Mouse (Mus musculus) kidney, embryonic 14.5 days (tissue): ENCODE results near the gene Trim43a. TPM values are rescaled to one million over a fixed set of nuclear protein-coding genes. Genes with fewer than 3 reads are reported as not detected.

ENCODE experiments used
- polyA plus RNA-seq: library from polyadenylated mRNA; unstranded; fragments of >200 nt; fragmentation: Nextera tagmentation; extraction: Ambion mirVana; gene quantifications from 2 replicates; pipeline ENCODE4 v1.2.1, GENCODE M21; 2014

Gene Trim43a
- polyA plus RNA-seq, 1 experiment from 2014 or later, result not detected

Other genes starting within 250 kb of the Trim43a start
- 17.3 and 28.0 TPM in 2 replicates for gene Snx14, start 141.9 kb upstream of the Trim43a start, polyA plus RNA-seq
- gene Gm20537, start 124.3 kb upstream of the Trim43a start, polyA plus RNA-seq, result 0.87 and 1.3 TPM in 2 replicates
- 88.9 and 153 TPM in 2 replicates for gene Syncrip, start 98.3 kb upstream of the Trim43a start, polyA plus RNA-seq
- 7.4 and 9.0 TPM in 2 replicates for gene Zfp949, start 32.9 kb upstream of the Trim43a start, polyA plus RNA-seq
- gene Mthfsl, start 139.4 kb downstream of the Trim43a start, polyA plus RNA-seq, result 39.1 and 52.7 TPM in 2 replicates
- gene Bcl2a1d, start 151.0 kb downstream of the Trim43a start, polyA plus RNA-seq, result not detected in 2 replicates